Mouse (Mus musculus) heart, embryonic 12.5 days (tissue): ENCODE measurements around the gene Gse1. TPM values are rescaled to one million over a fixed set of nuclear protein-coding genes. Genes with fewer than 3 reads are reported as not detected.
"Not testable (repeated sequence)": the region's sequence is repeated elsewhere in the genome, so short reads cannot be mapped to it uniquely, and the experiment has no call there.

Experiments
- ATAC-seq: fragments of 200-750 bp; cut with Nextera tagmentation; 2 replicates; pipeline ENCODE4 v1.8.0; 2017; ENCODE audit warnings: moderate TSS enrichment, moderate library complexity; ENCODE audit not compliant: insufficient number of reproducible peaks, low FRiP score
- H3K27ac ChIP-seq: fragments of 300-500 bp; sonication (generic); 2 replicates; pipeline ENCODE4 v1.5.1; 2016; ENCODE audit warnings: mild to moderate bottlenecking, moderate library complexity; ENCODE audit not compliant: poor library complexity, severe bottlenecking
- H3K27me3 ChIP-seq: fragments of 300-500 bp; sonication (generic); replicated peaks from 2 replicates; pipeline ENCODE4 v1.6.1; 2016; ENCODE audit warnings: mild to moderate bottlenecking, moderate library complexity
- H3K36me3 ChIP-seq: fragments of 300-500 bp; sonication (generic); 2 replicates; pipeline ENCODE4 v1.6.1; 2016; ENCODE audit warnings: mild to moderate bottlenecking, moderate library complexity
- H3K4me1 ChIP-seq: fragments of 300-500 bp; sonication (generic); replicated peaks from 2 replicates; pipeline ENCODE4 v1.6.1; 2016; ENCODE audit warnings: mild to moderate bottlenecking
- H3K4me2 ChIP-seq: fragments of 300-500 bp; sonication (generic); 2 replicates; pipeline ENCODE4 v1.6.1; 2016; ENCODE audit warnings: mild to moderate bottlenecking, moderate library complexity
- H3K4me3 ChIP-seq: fragments of 300-500 bp; sonication (generic); 2 replicates; pipeline ENCODE4 v1.5.1; 2016; ENCODE audit warnings: mild to moderate bottlenecking
- H3K9ac ChIP-seq: fragments of 300-500 bp; sonication (generic); 2 replicates; pipeline ENCODE4 v1.6.1; 2016; ENCODE audit warnings: mild to moderate bottlenecking, moderate library complexity
- H3K9me3 ChIP-seq: fragments of 300-500 bp; sonication (generic); replicated peaks from 2 replicates; pipeline ENCODE4 v1.6.1; 2016; ENCODE audit warnings: mild to moderate bottlenecking, moderate library complexity
- WGBS: fragments of 180-500 bp; shearing (Covaris S2); methylation state at CpG from one replicate; pipeline ENCODE4 v1.1.7; 2016; 5-methylcytosine and 5-hydroxymethylcytosine counted together
- polyA plus RNA-seq: library from polyadenylated mRNA; unstranded; fragments of >200 nt; fragmentation: Nextera tagmentation; extraction: Ambion mirVana; gene quantifications from 2 replicates; pipeline ENCODE4 v1.2.1, GENCODE M21; 2016

Gse1 gene
- polyA plus RNA-seq, 1 experiment from 2014 or later = 14.0 TPM

DNA sequence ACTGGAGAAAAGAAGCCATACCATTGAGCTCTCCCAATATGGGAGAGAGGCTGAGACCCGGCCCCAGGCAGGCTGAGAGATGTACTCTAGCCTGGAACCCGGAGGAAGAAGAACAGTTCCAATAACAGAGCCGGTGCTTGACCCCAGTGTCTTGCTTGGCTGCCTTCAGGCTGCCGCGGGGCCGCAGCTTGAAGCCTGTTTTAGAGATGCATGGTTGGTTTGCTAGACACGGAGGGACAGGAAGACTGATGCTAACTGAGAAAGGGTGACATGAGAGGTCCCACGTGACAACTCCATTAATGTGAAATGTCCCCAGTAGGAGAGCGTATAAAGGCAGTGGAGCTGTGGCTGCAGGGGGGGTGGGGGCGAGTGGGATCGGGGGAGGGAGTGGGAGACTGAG lies 120.7 kb downstream of the Gse1 start:
- no peak overlapping the region for H3K9ac ChIP-seq
- no peak overlapping the region for H3K27ac ChIP-seq
- no peaks in the 10 kb centered on the region; the same call in 1 of the 2 replicates for H3K27me3 ChIP-seq
- H3K9me3 ChIP-seq = no peaks in the 10 kb centered on the region
- peaks cover 42% of the 10 kb centered on the region for H3K4me1 ChIP-seq
- H3K4me2 ChIP-seq = no peak overlapping the region
- no peaks in the 10 kb centered on the region for H3K36me3 ChIP-seq
- no peak for ATAC-seq
- WGBS = 60% methylated on average over 11 of the region's 11 CpGs
- no peak overlapping the region for H3K4me3 ChIP-seq

- Histone ChIP-seq H3K4me2 (no peak overlapping the region), H3K27me3 (no peaks in the 10 kb centered on the region; the same call in 1 of the 2 replicates), H3K36me3 (no peaks in the 10 kb centered on the region), H3K27ac (no peak overlapping the region), H3K9ac (no peak overlapping the region), H3K4me3 (no peak overlapping the region), H3K4me1 (peaks cover 18% of the 10 kb centered on the region), H3K9me3 (no peaks in the 10 kb centered on the region)
- ATAC-seq = no peak
- 61% methylated on average over 7 of the region's 7 CpGs for WGBS
Observed at GRCm38 (mm10) chr8:120351332-120352071, 123.2 kb downstream of the Gse1 start.

DNA sequence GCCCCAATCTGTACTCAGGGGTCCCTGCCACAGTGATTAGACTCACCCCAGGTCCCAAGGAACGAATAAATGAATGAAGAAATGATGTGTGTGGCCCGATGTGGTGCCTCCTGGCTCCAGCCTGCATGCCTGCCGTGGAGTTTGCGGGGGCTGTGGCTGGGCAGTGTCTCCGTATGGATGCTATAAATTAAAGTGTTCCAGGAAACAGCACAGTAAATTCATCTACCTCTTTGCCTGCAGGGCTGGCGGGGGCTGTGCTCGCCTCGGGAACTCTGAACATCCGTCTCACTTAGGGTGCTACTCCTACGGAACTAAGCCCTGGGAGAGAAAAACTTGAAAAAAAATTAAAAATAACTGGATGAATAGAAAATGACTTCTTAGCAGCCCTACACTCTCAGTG lies 123.8 kb downstream of the Gse1 start:
- no peaks in the 10 kb centered on the region for H3K36me3 ChIP-seq
- 75% methylated on average over 10 of the region's 10 CpGs for WGBS
- no peak overlapping the region for H3K4me2 ChIP-seq
- H3K4me3 ChIP-seq = no peak overlapping the region
- no peaks in the 10 kb centered on the region for H3K9me3 ChIP-seq
- H3K27me3 ChIP-seq = no peaks in the 10 kb centered on the region
- peaks cover 12% of the 10 kb centered on the region for H3K4me1 ChIP-seq
- H3K27ac ChIP-seq = no peak overlapping the region
- H3K9ac ChIP-seq = no peak overlapping the region
- ATAC-seq = no peak

- WGBS = 73% methylated on average over 9 of the region's 9 CpGs
- H3K36me3 ChIP-seq = no peaks in the 10 kb centered on the region
- ATAC-seq = no peak
Observed at GRCm38 (mm10) chr8:120356067-120356466, 127.8 kb downstream of the Gse1 start.

DNA sequence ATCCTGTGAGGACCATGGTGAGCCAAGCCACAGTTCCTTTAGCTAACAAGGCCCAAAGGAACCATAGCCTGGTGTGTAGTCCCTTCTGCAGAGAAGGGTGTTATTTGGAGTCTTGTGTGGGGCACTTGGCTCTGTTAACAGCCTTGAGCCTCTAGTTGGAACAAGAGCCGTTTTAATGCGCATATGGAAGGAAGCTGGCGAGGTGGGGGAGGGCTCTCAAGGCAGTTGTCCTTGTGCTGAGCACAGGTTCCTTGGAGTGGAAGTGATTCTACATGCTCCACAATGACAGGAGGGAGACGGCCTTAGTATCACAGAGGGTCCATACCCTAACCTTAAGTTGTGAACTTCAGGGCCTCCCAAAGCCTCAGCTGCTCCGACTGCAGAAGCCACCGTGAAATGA lies 129.2 kb downstream of the Gse1 start:
- Histone ChIP-seq H3K36me3 (no peaks in the 10 kb centered on the region), H3K27me3 (no peaks in the 10 kb centered on the region), H3K4me1 (peaks cover 22% of the 10 kb centered on the region), H3K4me3 (no peak overlapping the region), H3K9ac (no peak overlapping the region), H3K27ac (no peak overlapping the region), H3K9me3 (no peaks in the 10 kb centered on the region), H3K4me2 (no peak overlapping the region)
- 79% methylated on average over 6 of the region's 6 CpGs for WGBS
- ATAC-seq = no peak

More at GRCm38 (mm10) chr8:120356067-120356466, 127.8 kb downstream of the Gse1 start:
- H3K9ac ChIP-seq = no peak overlapping the region
- no peaks in the 10 kb centered on the region for H3K9me3 ChIP-seq
- H3K27me3 ChIP-seq = no peaks in the 10 kb centered on the region
- no peak overlapping the region for H3K4me3 ChIP-seq
- H3K27ac ChIP-seq = no peak overlapping the region
- peaks cover 19% of the 10 kb centered on the region for H3K4me1 ChIP-seq
- H3K4me2 ChIP-seq = no peak overlapping the region

DNA sequence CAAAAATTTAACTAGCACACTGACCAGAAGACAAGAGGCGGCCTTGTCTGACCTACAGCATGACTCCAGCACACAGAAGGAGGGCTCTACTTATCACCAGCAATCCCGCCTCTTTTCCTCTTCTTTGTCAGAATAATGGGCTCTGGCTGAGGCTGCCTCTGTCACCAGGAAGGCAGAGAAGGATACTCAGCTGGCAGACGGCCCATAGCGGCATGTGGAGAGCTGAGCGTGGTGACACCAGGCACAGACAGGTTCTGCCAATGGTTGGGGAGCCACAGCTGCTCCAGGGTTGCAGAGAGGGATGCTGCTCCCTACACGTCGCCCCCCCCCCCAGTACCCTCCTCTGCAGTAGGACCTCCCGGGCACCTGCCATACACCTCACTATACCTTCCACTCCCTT lies 133.0 kb downstream of the Gse1 start:
- Histone ChIP-seq H3K36me3 (no peaks in the 10 kb centered on the region), H3K4me3 (no peak overlapping the region), H3K27ac (no peak overlapping the region), H3K9ac (no peak overlapping the region), H3K4me1 (peaks cover 46% of the 10 kb centered on the region), H3K9me3 (no peaks in the 10 kb centered on the region), H3K4me2 (no peak overlapping the region), H3K27me3 (no peaks in the 10 kb centered on the region)
- 56% methylated on average over 8 of the region's 8 CpGs for WGBS
- ATAC-seq = no peak

DNA sequence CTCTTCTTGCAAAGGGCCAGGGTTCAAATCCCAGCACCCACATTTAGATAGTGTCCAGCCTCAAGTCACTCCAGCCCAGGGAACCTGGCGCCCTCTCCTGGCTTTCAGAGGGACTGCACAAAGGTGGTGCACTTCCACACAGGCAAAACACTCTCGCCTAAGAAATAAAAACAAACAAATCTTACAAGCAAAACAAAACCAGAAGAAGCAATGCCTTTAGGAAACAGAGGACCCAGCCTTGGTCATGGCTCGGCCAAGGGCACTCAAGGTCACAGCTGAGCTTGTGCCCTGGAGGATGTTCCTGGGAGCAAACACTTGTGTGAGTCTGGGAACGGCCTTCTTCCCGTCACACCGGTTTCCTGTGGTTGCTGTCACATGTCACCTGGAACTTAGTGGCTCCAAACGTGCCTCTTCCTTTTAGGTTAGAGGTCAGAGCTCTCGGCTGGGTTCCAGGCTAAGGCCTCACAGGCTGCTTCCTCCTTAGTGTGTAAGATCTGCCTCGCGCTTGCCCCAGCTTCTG lies 135.4 kb downstream of the Gse1 start:
- Histone ChIP-seq H3K27ac (peak overlapping the region; percentile 80), H3K4me3 (no peak overlapping the region), H3K4me1 (peaks cover 65% of the 10 kb centered on the region), H3K36me3 (no peaks in the 10 kb centered on the region), H3K4me2 (no peak overlapping the region), H3K9ac (no peak overlapping the region), H3K9me3 (no peaks in the 10 kb centered on the region), H3K27me3 (no peaks in the 10 kb centered on the region)
- WGBS = 39% methylated on average over 10 of the region's 10 CpGs
- peak; percentile 59 for ATAC-seq

GRCm38 (mm10) chr8:120364093-120364725 lies 136.0 kb downstream of the Gse1 start:
- 34% methylated on average over 7 of the region's 7 CpGs for WGBS
- no peak overlapping the region for H3K9ac ChIP-seq

GRCm38 (mm10) chr8:120366840-120367239 lies 138.6 kb downstream of the Gse1 start:
- 89% methylated on average over 6 of the region's 6 CpGs for WGBS
- no peak overlapping the region for H3K4me2 ChIP-seq
- H3K27ac ChIP-seq = no peak overlapping the region
- no peak overlapping the region for H3K4me3 ChIP-seq
- H3K27me3 ChIP-seq = no peaks in the 10 kb centered on the region
- H3K9ac ChIP-seq = no peak overlapping the region
- H3K36me3 ChIP-seq = no peaks in the 10 kb centered on the region
- H3K9me3 ChIP-seq = no peaks in the 10 kb centered on the region
- H3K4me1 ChIP-seq = peaks cover 78% of the 10 kb centered on the region
- no peak for ATAC-seq

More at GRCm38 (mm10) chr8:120364093-120364725, 136.0 kb downstream of the Gse1 start:
- no peaks in the 10 kb centered on the region for H3K36me3 ChIP-seq
- no peaks in the 10 kb centered on the region for H3K9me3 ChIP-seq
- H3K4me2 ChIP-seq = no peak overlapping the region
- H3K27me3 ChIP-seq = no peaks in the 10 kb centered on the region
- H3K4me3 ChIP-seq = no peak overlapping the region
- peak overlapping the region; percentile 80 for H3K27ac ChIP-seq
- peak; percentile 46 for ATAC-seq
- peaks cover 71% of the 10 kb centered on the region for H3K4me1 ChIP-seq

DNA sequence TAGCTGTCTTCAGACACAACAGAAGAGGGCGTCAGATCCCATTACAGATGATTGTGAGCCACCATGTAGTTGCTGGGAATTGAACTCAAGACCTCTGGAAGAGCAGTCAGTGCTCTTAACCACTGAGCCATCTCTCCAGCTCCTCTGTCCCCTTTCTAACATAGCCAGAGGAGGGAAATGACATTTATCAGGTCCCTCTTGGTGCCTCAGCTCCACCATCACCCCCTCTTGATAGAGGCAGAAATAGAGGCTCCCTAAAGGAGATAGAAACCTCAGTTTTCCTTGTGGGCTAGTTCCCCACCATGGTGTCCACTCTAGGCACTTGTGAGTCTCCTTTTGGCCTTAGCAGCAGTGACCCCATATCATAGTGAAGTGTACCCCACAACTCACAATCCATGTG lies 139.9 kb downstream of the Gse1 start:
- Histone ChIP-seq H3K27ac (peak overlapping the region; percentile 80), H3K4me1 (peaks cover 92% of the 10 kb centered on the region)
- not testable (repeated sequence) for H3K27me3 ChIP-seq, H3K4me3 ChIP-seq, ATAC-seq, H3K4me2 ChIP-seq, H3K9me3 ChIP-seq, H3K9ac ChIP-seq, H3K36me3 ChIP-seq
- 78% methylated on average over 1 of the region's 1 CpGs for WGBS

- peak; percentile 74 for ATAC-seq
- H3K9ac ChIP-seq = peak overlapping the region; percentile 42; the same call in 1 of the 2 replicates
- 23% methylated on average over 11 of the region's 11 CpGs for WGBS
Observed at GRCm38 (mm10) chr8:120368814-120369649, 140.8 kb downstream of the Gse1 start.

More at GRCm38 (mm10) chr8:120368814-120369649, 140.8 kb downstream of the Gse1 start:
- Histone ChIP-seq H3K9me3 (no peaks in the 10 kb centered on the region), H3K4me1 (peaks cover 95% of the 10 kb centered on the region), H3K27me3 (no peaks in the 10 kb centered on the region), H3K4me2 (peak overlapping the region; percentile 41), H3K36me3 (no peaks in the 10 kb centered on the region), H3K27ac (peak overlapping the region; percentile 80), H3K4me3 (peak overlapping the region; percentile 7; the same call in 1 of the 2 replicates)
